Mouse (Mus musculus): ENCODE measurements around the gene Gria2. TPM values are rescaled to one million over a fixed set of nuclear protein-coding genes. Genes with fewer than 3 reads are reported as not detected.

Gene Gria2
- total and polyA plus RNA-seq, 3 experiments = 0.11 TPM; not detected in 2

DNA sequence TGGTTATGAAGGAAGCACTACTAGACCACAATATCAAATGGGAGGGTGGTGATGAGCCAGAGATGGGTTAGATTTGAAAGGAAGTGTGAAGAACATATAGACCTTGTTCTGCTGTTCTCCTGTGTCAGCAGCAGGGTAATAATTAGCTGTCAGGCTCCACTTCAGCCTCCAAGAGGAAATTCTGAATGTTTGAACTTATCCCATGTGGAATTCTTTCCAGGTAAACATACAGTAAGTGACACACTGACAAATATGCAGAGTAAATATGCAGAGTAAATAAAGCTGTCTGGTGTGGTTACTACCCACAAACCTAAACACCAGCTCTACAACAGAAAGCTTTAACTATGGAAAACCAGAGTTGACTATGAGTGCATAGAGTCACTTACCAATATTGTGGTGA lies 93.6 kb downstream of the Gria2 start:
- no peak for TF ChIP-seq CTCF (IDR thresholded peaks at IDR 0.05; ENCODE audit: low read depth, low read length)
- no peak for TF ChIP-seq GATA2 (IDR thresholded peaks at IDR 0.05; ENCODE audit: borderline replicate concordance, low read depth, low read length)
- TF ChIP-seq GATA1 (IDR thresholded peaks at IDR 0.05; ENCODE audit: borderline replicate concordance, low read length) = no peak
- no peak for TF ChIP-seq POLR2AphosphoS5 (IDR thresholded peaks at IDR 0.05; ENCODE audit: insufficient replicate concordance, low read depth, low read length)
- no peak for TF ChIP-seq TAL1 (conservative IDR thresholded peaks at IDR 0.05; ENCODE audit: low read depth, low read length)
- DNase-seq (ENCODE audit: low spot score) = no peak
- Histone ChIP-seq H3K4me3 (ENCODE audit: low read depth, low read length) (no peak overlapping the region), H3K27me3 (ENCODE audit: insufficient read depth, low read length) (no peaks in the 10 kb centered on the region), H3K36me3 (replicated peaks) (no peaks in the 10 kb centered on the region), H3K9me3 (replicated peaks) (no peaks in the 10 kb centered on the region), H3K4me1 (ENCODE audit: insufficient read depth, low read depth, low read length) (no peaks in the 10 kb centered on the region)
- no peak for ATAC-seq (ENCODE audit: extremely low read depth, insufficient number of reproducible peaks, low FRiP score, poor library complexity, severe bottlenecking)

DNA sequence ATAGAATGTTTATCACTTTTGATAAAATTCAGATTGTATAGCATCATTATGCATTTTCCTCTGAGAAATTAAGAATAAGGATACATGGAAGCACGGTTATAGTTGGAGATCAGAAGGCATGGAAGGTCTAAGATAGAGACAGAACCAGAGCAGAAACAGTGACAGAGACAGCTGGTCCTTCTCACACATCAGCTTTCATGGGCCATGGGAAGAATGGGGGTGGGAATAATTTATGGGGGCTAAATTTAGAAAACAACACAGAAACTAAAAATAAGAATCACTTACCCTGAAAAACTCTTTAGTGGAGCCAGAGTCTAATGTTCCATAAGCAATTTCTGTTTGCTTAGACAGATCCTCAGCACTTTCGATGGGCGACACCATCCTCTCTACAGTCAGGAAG lies 100.5 kb downstream of the Gria2 start:
- Histone ChIP-seq H3K4me1 (ENCODE audit: insufficient read depth, low read depth, low read length) (no peaks in the 10 kb centered on the region), H3K36me3 (replicated peaks) (no peaks in the 10 kb centered on the region), H3K4me3 (ENCODE audit: low read depth, low read length) (no peak overlapping the region), H3K9me3 (replicated peaks) (no peaks in the 10 kb centered on the region), H3K27me3 (ENCODE audit: insufficient read depth, low read length) (no peaks in the 10 kb centered on the region)
- no peak for TF ChIP-seq POLR2AphosphoS5 (IDR thresholded peaks at IDR 0.05; ENCODE audit: insufficient replicate concordance, low read depth, low read length)
- no peak for TF ChIP-seq CTCF (IDR thresholded peaks at IDR 0.05; ENCODE audit: low read depth, low read length)
- no peak for TF ChIP-seq GATA2 (IDR thresholded peaks at IDR 0.05; ENCODE audit: borderline replicate concordance, low read depth, low read length)
- TF ChIP-seq TAL1 (conservative IDR thresholded peaks at IDR 0.05; ENCODE audit: low read depth, low read length) = no peak
- no peak for TF ChIP-seq GATA1 (IDR thresholded peaks at IDR 0.05; ENCODE audit: borderline replicate concordance, low read length)
- ATAC-seq (ENCODE audit: extremely low read depth, insufficient number of reproducible peaks, low FRiP score, poor library complexity, severe bottlenecking) = no peak
- no peak for DNase-seq (ENCODE audit: low spot score)

DNA sequence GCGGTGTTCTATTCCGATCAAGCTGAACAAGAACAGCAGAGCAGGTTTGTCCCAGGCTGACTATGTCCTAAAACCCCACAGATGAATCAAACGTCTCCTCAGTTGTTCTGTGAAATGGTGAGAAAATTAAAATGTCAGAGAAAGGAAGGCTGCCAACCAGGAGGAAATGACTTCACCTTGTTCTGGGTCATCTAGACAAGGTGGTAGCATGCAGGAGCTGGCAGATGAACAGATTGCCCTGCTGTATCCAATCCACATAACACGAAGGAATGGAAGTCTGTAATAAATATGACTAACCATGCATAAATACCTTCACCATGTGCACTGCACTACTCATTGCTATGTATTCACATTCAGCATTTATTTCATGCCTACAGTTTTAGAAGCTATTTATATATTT lies 105.1 kb downstream of the Gria2 start:
- no peak for TF ChIP-seq CTCF (IDR thresholded peaks at IDR 0.05; ENCODE audit: low read depth, low read length)
- TF ChIP-seq TAL1 (conservative IDR thresholded peaks at IDR 0.05; ENCODE audit: low read depth, low read length) = no peak
- TF ChIP-seq GATA2 (IDR thresholded peaks at IDR 0.05; ENCODE audit: borderline replicate concordance, low read depth, low read length) = no peak
- TF ChIP-seq POLR2AphosphoS5 (IDR thresholded peaks at IDR 0.05; ENCODE audit: insufficient replicate concordance, low read depth, low read length) = no peak
- TF ChIP-seq GATA1 (IDR thresholded peaks at IDR 0.05; ENCODE audit: borderline replicate concordance, low read length) = no peak
- no peak overlapping the region for H3K4me3 ChIP-seq (ENCODE audit: low read depth, low read length)
- H3K9me3 ChIP-seq (replicated peaks) = no peaks in the 10 kb centered on the region
- DNase-seq (ENCODE audit: low spot score) = no peak
- no peak for ATAC-seq (ENCODE audit: extremely low read depth, insufficient number of reproducible peaks, low FRiP score, poor library complexity, severe bottlenecking)
- H3K4me1 ChIP-seq (ENCODE audit: insufficient read depth, low read depth, low read length) = no peaks in the 10 kb centered on the region
- no peaks in the 10 kb centered on the region for H3K36me3 ChIP-seq (replicated peaks)
- H3K27me3 ChIP-seq (ENCODE audit: insufficient read depth, low read length) = no peaks in the 10 kb centered on the region

DNA sequence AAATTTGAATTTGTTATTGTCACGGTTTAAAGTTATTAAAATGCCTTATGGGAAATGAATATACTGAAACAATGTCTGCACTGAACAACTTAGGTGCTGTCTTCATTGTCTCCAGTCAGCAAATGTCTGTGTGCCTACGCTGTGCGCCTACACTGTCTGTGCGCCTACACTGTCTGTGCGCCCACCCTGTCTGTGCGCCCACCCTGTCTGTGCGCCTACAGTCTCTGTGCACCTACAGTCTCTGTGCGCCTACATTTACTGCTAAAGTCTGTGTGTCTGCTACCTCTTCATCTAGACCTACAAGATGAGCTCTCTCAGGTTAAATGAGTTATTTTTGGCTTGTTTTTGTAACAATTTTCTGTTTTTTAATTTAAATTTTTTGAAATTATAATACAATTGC lies 107.7 kb downstream of the Gria2 start:
- no peaks in the 10 kb centered on the region for H3K4me1 ChIP-seq (ENCODE audit: insufficient read depth, low read depth, low read length)
- H3K36me3 ChIP-seq (replicated peaks) = no peaks in the 10 kb centered on the region
- DNase-seq (ENCODE audit: low spot score) (no peak), ATAC-seq (ENCODE audit: extremely low read depth, insufficient number of reproducible peaks, low FRiP score, poor library complexity, severe bottlenecking) (no peak)
- TF ChIP-seq TAL1 (conservative IDR thresholded peaks at IDR 0.05; ENCODE audit: low read depth, low read length) (no peak), POLR2AphosphoS5 (IDR thresholded peaks at IDR 0.05; ENCODE audit: insufficient replicate concordance, low read depth, low read length) (no peak), CTCF (IDR thresholded peaks at IDR 0.05; ENCODE audit: low read depth, low read length) (no peak), GATA2 (IDR thresholded peaks at IDR 0.05; ENCODE audit: borderline replicate concordance, low read depth, low read length) (no peak), GATA1 (IDR thresholded peaks at IDR 0.05; ENCODE audit: borderline replicate concordance, low read length) (no peak)
- H3K9me3 ChIP-seq (replicated peaks) = no peaks in the 10 kb centered on the region
- no peaks in the 10 kb centered on the region for H3K27me3 ChIP-seq (ENCODE audit: insufficient read depth, low read length)
- no peak overlapping the region for H3K4me3 ChIP-seq (ENCODE audit: low read depth, low read length)

DNA sequence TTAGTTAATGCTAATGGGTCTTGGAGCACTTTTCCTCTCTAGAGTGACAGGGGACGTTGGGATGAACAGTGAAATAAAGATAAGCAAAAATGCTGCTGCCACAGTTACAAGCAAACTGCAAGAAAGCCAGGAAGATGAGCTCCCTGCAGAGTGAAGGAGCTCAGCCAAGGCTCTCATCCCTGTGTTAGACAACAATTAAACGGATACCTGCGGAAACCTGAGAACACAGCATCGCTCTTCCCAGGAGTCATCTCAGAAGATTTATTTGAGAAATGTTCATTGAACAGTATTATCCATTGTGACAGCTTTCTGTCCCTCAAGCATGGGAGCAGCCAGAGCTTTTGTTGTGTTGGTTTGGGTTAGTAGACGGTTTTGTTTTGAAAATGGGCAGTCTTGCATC lies 137.5 kb downstream of the Gria2 start:
- no peaks in the 10 kb centered on the region for H3K9me3 ChIP-seq (replicated peaks)
- no peak for DNase-seq (ENCODE audit: low spot score)
- no peaks in the 10 kb centered on the region for H3K27me3 ChIP-seq (ENCODE audit: insufficient read depth, low read length)
- TF ChIP-seq POLR2AphosphoS5 (IDR thresholded peaks at IDR 0.05; ENCODE audit: insufficient replicate concordance, low read depth, low read length) = no peak
- no peak for TF ChIP-seq GATA1 (IDR thresholded peaks at IDR 0.05; ENCODE audit: borderline replicate concordance, low read length)
- TF ChIP-seq CTCF (IDR thresholded peaks at IDR 0.05; ENCODE audit: low read depth, low read length) = no peak
- no peak for TF ChIP-seq TAL1 (conservative IDR thresholded peaks at IDR 0.05; ENCODE audit: low read depth, low read length)
- TF ChIP-seq GATA2 (IDR thresholded peaks at IDR 0.05; ENCODE audit: borderline replicate concordance, low read depth, low read length) = no peak
- ATAC-seq (ENCODE audit: extremely low read depth, insufficient number of reproducible peaks, low FRiP score, poor library complexity, severe bottlenecking) = no peak
- no peaks in the 10 kb centered on the region for H3K4me1 ChIP-seq (ENCODE audit: insufficient read depth, low read depth, low read length)
- H3K36me3 ChIP-seq (replicated peaks) = no peaks in the 10 kb centered on the region
- H3K4me3 ChIP-seq (ENCODE audit: low read depth, low read length) = no peak overlapping the region

DNA sequence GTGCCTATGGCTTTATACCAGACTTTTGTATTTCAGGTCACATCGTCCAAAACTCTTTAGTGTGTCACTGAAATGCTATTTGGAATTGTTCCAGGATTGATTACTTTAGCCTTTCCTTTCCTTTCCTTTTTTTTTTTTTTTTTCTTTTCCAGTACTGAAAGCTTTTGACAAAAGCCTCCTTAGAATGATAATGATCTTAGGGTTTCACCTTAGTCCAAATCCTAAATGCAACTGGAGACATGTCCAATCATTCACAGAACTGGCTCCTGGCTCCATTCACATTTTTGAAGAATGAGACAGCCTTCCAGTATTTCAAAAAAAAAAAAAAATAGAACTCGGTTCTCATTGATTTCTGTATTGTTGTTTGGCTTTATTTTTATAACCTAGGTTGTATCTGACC lies 139.3 kb downstream of the Gria2 start:
- ATAC-seq (ENCODE audit: extremely low read depth, insufficient number of reproducible peaks, low FRiP score, poor library complexity, severe bottlenecking) (no peak), DNase-seq (ENCODE audit: low spot score) (no peak)
- TF ChIP-seq GATA2 (IDR thresholded peaks at IDR 0.05; ENCODE audit: borderline replicate concordance, low read depth, low read length) = no peak
- no peaks in the 10 kb centered on the region for H3K27me3 ChIP-seq (ENCODE audit: insufficient read depth, low read length)
- H3K4me3 ChIP-seq (ENCODE audit: low read depth, low read length) = no peak overlapping the region
- no peaks in the 10 kb centered on the region for H3K4me1 ChIP-seq (ENCODE audit: insufficient read depth, low read depth, low read length)
- H3K9me3 ChIP-seq (replicated peaks) = no peaks in the 10 kb centered on the region
- H3K36me3 ChIP-seq (replicated peaks) = no peaks in the 10 kb centered on the region

DNA sequence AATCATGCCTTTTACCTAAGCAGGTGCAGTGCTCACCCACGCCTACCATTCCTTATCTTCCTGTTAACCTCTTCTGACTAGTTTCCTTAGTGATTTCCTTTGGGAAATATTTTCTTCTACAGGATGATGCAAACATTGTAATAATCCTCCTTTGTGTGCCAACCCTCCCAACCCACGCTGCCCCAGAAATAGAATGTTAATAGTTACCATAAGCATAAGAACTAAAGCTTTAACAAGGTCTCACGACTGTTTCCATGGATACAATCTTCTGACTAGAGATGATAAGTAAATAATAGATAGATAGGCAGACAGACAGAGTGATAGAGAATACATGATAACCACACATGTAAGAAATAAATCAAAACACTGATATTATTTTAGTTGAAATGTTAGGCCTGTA lies 140.8 kb downstream of the Gria2 start:
- ATAC-seq (ENCODE audit: extremely low read depth, insufficient number of reproducible peaks, low FRiP score, poor library complexity, severe bottlenecking) (no peak), DNase-seq (ENCODE audit: low spot score) (no peak)
- H3K4me1 ChIP-seq (ENCODE audit: insufficient read depth, low read depth, low read length) = no peaks in the 10 kb centered on the region
- H3K36me3 ChIP-seq (replicated peaks) = no peaks in the 10 kb centered on the region
- TF ChIP-seq TAL1 (conservative IDR thresholded peaks at IDR 0.05; ENCODE audit: low read depth, low read length) (no peak), POLR2AphosphoS5 (IDR thresholded peaks at IDR 0.05; ENCODE audit: insufficient replicate concordance, low read depth, low read length) (no peak), CTCF (IDR thresholded peaks at IDR 0.05; ENCODE audit: low read depth, low read length) (no peak), GATA1 (IDR thresholded peaks at IDR 0.05; ENCODE audit: borderline replicate concordance, low read length) (no peak), GATA2 (IDR thresholded peaks at IDR 0.05; ENCODE audit: borderline replicate concordance, low read depth, low read length) (no peak)
- no peaks in the 10 kb centered on the region for H3K27me3 ChIP-seq (ENCODE audit: insufficient read depth, low read length)
- no peak overlapping the region for H3K4me3 ChIP-seq (ENCODE audit: low read depth, low read length)
- no peaks in the 10 kb centered on the region for H3K9me3 ChIP-seq (replicated peaks)

Measured in G1E (cell line).